Mouse (Mus musculus) kidney, postnatal 0 days (tissue): ENCODE measurements around the gene Chd1l. TPM values are rescaled to one million over a fixed set of nuclear protein-coding genes. Genes with fewer than 3 reads are reported as not detected.

Source experiments
- ATAC-seq: fragments of 200-750 bp; cut with Nextera tagmentation; replicated peaks from 2 replicates; pipeline ENCODE4 v1.8.0; 2017; ENCODE audit warnings: low read depth, moderate number of reproducible peaks, moderate TSS enrichment, moderate library complexity; ENCODE audit not compliant: low FRiP score
- DNase-seq: peaks from one replicate; pipeline ENCODE4 v3.0.0-alpha.2; 2016; ENCODE audit warnings: low spot score
- H3K27ac ChIP-seq: fragments of 300-500 bp; sonication (generic); 2 replicates; pipeline ENCODE4 v1.5.1; 2014; ENCODE audit warnings: mild to moderate bottlenecking
- H3K27me3 ChIP-seq: fragments of 300-500 bp; sonication (generic); 2 replicates; pipeline ENCODE4 v1.6.1; 2014; ENCODE audit warnings: low read length, mixed read lengths; ENCODE audit not compliant: insufficient read depth
- H3K36me3 ChIP-seq: fragments of 300-500 bp; sonication (generic); 2 replicates; pipeline ENCODE4 v1.6.1; 2014; ENCODE audit warnings: low read length, mixed read lengths; ENCODE audit not compliant: insufficient read depth
- H3K4me1 ChIP-seq: fragments of 300-500 bp; sonication (generic); replicated peaks from 2 replicates; pipeline ENCODE4 v1.6.1; 2014; ENCODE audit warnings: antibody characterized with exemption, low read length, mixed read lengths; ENCODE audit not compliant: insufficient read depth
- H3K4me2 ChIP-seq: fragments of 300-500 bp; sonication (generic); 2 replicates; pipeline ENCODE4 v1.6.1; 2014; ENCODE audit warnings: mild to moderate bottlenecking, low read length, moderate library complexity, mixed read lengths
- H3K4me3 ChIP-seq: fragments of 300-500 bp; sonication (generic); replicated peaks from 2 replicates; pipeline ENCODE4 v1.5.1; 2014; ENCODE audit warnings: low read depth, low read length
- H3K9ac ChIP-seq: fragments of 300-500 bp; sonication (generic); 2 replicates; pipeline ENCODE4 v1.6.1; 2014; ENCODE audit warnings: low read depth, low read length
- H3K9me3 ChIP-seq: fragments of 300-500 bp; sonication (generic); replicated peaks from 2 replicates; pipeline ENCODE4 v1.6.1; 2016; ENCODE audit warnings: low read length, inconsistent platforms, mixed read lengths
- CTCF ChIP-seq: IDR thresholded peaks from 2 replicates; pipeline ENCODE4 v1.5.1; 2016; ENCODE audit warnings: antibody characterized with exemption, low read depth, mild to moderate bottlenecking, moderate library complexity
- WGBS: fragments of 180-500 bp; shearing (Covaris S2); extraction: QIAGEN DNeasy Blood & Tissue Kit; methylation state at CpG from one replicate; pipeline ENCODE4 v1.1.7; 2014; 5-methylcytosine and 5-hydroxymethylcytosine counted together
- polyA plus RNA-seq: library from polyadenylated mRNA; unstranded; fragments of >200 nt; fragmentation: Nextera tagmentation; extraction: Ambion mirVana; gene quantifications from 2 replicates; pipeline ENCODE4 v1.2.1, GENCODE M21; 2015

The Chd1l gene
- polyA plus RNA-seq, 1 experiment from 2014 or later = 15.1 TPM

DNA sequence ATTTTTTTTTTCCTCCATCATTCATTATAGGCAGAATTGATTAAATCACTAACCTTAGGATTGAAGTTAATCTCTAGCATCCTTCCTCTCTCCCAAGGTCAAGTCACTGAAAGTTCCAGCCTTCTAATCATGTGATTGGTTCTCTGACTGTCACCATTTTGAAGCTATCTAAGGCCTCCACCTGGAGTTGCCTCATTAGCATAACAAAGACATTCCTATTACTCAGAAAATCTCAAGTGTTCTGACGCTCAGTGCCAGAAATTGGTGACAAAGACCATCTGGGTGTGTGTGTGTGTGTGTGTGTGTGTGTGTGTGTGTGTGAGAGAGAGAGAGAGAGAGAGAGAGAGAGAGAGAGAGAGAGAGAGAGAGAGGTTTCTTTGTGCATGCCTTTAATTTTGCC, 69.8 kb downstream of the Chd1l start:
- no peak for ATAC-seq
- no peak overlapping the region for H3K4me3 ChIP-seq
- DNase-seq = no peak
- no peaks in the 10 kb centered on the region for H3K9me3 ChIP-seq
- H3K27ac ChIP-seq = no peak overlapping the region
- TF ChIP-seq CTCF = no peak
- WGBS = 21% methylated on average over 1 of the region's 1 CpGs
- no peak overlapping the region for H3K4me2 ChIP-seq
- H3K27me3 ChIP-seq = no peaks in the 10 kb centered on the region
- no peaks in the 10 kb centered on the region for H3K36me3 ChIP-seq
- H3K9ac ChIP-seq = no peak overlapping the region
- H3K4me1 ChIP-seq = no peaks in the 10 kb centered on the region

DNA sequence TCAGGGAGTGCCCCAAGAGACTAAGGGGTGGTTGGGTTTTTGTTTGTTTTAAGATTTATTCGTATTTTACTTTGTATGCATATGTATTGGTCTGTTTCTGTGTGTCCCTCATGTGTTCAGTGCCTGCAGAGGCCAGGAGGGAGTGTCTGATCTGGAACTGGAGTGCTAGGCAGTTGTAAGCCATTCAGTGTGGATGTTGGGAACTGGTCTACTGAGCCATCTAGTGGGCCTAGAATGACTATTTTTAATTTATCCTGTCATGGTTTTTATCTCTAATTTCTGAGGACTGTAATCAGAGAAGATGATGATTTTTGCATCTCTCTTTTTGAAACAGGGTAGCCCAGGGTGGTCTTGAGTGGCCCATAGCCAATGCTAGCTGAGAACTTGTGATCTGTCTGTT, 71.4 kb downstream of the Chd1l start:
- Histone ChIP-seq H3K36me3 (no peaks in the 10 kb centered on the region), H3K4me3 (no peak overlapping the region), H3K27ac (no peak overlapping the region), H3K9me3 (no peaks in the 10 kb centered on the region), H3K27me3 (no peaks in the 10 kb centered on the region), H3K4me1 (no peaks in the 10 kb centered on the region), H3K4me2 (no peak overlapping the region), H3K9ac (no peak overlapping the region)
- TF ChIP-seq CTCF = peak; percentile 28; the same call in 1 of the 2 replicates
- ATAC-seq (no peak), DNase-seq (no peak)
- WGBS = 63% methylated on average over 1 of the region's 1 CpGs

DNA sequence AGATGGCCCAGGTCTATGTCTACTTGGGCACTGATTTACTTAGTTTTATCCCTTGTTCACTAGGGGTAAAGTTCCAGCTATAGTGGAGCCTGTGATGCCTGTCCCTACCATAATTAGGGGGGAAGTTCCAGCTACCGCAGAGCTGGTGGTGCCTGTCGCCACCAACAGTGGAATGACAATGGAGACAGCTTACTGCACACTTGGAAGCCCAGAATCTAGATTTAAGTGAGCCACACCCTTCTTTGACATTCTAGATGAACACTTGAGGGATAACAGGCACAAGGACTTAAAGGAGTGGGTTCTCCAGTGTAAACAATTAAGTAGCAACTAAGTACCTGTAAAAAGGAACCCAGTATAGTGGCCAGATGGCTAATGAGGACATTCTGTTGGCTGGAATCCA, 73.0 kb downstream of the Chd1l start:
- ATAC-seq (no peak), DNase-seq (no peak)
- Histone ChIP-seq H3K4me3 (no peak overlapping the region), H3K9ac (no peak overlapping the region), H3K27me3 (no peaks in the 10 kb centered on the region), H3K36me3 (no peaks in the 10 kb centered on the region), H3K4me2 (no peak overlapping the region), H3K4me1 (no peaks in the 10 kb centered on the region), H3K27ac (no peak overlapping the region), H3K9me3 (no peaks in the 10 kb centered on the region)
- WGBS = 93% methylated on average over 2 of the region's 2 CpGs
- no peak for TF ChIP-seq CTCF

DNA sequence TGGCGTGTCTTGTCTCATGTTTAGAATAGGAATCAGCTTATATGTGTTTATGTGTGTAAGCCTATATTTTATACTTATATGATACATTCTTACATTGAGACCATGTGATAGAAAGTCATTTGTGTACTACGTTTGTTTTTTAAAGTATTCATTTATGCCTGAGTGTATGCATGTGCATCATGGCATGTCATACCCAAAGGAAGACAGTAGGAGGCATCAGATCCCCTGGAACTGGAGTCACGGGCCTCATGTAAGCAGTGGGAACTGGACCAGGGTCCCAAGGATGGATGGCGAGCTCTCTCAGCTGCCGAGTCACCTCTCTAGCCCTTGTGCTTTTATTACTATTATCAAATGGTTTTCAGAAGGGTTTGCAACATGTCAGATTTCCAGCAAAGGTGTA, 74.3 kb downstream of the Chd1l start:
- Histone ChIP-seq H3K36me3 (no peaks in the 10 kb centered on the region), H3K9ac (no peak overlapping the region), H3K27ac (no peak overlapping the region), H3K4me1 (no peaks in the 10 kb centered on the region), H3K4me2 (no peak overlapping the region), H3K9me3 (no peaks in the 10 kb centered on the region), H3K27me3 (no peaks in the 10 kb centered on the region), H3K4me3 (no peak overlapping the region)
- 89% methylated on average over 5 of the region's 5 CpGs for WGBS
- DNase-seq = no peak
- ATAC-seq = no peak
- TF ChIP-seq CTCF = no peak

DNA sequence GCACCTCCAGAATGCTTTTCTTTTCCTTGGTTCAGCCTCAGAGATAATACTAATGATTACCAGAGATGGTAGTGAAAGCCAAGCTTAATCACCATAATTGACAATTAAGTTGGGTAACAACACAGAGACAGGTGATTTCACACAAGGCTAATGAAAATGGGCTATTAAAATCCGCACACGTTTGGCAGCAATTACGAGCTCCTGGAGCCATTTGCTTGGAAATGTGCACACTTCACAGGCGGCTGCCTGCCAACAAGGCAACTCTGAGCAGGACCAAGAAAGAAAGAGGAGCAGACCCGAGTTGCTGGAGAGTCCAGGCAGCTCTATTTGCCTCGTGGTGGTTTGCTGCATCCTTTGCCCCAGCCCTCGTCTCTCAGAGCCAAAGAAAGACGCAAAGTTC, 84.5 kb downstream of the Chd1l start:
- 51% methylated on average over 8 of the region's 8 CpGs for WGBS
- DNase-seq = no peak
- no peaks in the 10 kb centered on the region for H3K9me3 ChIP-seq

DNA sequence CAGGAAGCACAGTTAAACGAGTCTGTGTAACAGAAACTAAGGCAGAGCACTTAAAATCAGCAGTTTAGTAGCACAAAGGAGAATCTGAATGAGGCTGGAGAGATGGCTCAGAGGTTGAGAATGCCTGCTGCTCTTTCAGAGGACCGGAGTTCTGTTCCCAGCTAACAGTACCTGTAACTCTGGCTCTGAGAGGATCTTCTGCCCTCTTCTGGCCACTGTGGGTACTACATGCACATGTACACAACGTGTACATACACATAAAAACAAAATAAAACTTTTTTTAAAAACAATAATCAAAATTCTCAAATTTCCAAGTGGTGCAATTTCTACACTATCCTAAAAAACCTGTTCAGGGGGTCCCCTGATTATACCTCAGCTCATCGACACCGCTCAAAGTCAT, 85.2 kb downstream of the Chd1l start:
- Histone ChIP-seq H3K9ac (no peak overlapping the region), H3K9me3 (no peaks in the 10 kb centered on the region), H3K36me3 (no peaks in the 10 kb centered on the region), H3K4me2 (no peak overlapping the region), H3K27me3 (no peaks in the 10 kb centered on the region), H3K4me3 (no peak overlapping the region), H3K4me1 (no peaks in the 10 kb centered on the region), H3K27ac (no peak overlapping the region)
- TF ChIP-seq CTCF = peak; percentile 51; the same call in 1 of the 2 replicates
- no peak for DNase-seq
- ATAC-seq = no peak
- WGBS = 84% methylated on average over 5 of the region's 5 CpGs

More for the DNA sequence above, 84.5 kb downstream of the Chd1l start:
- TF ChIP-seq CTCF = no peak
- H3K27me3 ChIP-seq = no peaks in the 10 kb centered on the region
- H3K4me2 ChIP-seq = no peak overlapping the region
- H3K4me1 ChIP-seq = no peaks in the 10 kb centered on the region
- no peaks in the 10 kb centered on the region for H3K36me3 ChIP-seq
- no peak overlapping the region for H3K9ac ChIP-seq
- no peak overlapping the region for H3K4me3 ChIP-seq
- H3K27ac ChIP-seq = no peak overlapping the region
- ATAC-seq = no peak

DNA sequence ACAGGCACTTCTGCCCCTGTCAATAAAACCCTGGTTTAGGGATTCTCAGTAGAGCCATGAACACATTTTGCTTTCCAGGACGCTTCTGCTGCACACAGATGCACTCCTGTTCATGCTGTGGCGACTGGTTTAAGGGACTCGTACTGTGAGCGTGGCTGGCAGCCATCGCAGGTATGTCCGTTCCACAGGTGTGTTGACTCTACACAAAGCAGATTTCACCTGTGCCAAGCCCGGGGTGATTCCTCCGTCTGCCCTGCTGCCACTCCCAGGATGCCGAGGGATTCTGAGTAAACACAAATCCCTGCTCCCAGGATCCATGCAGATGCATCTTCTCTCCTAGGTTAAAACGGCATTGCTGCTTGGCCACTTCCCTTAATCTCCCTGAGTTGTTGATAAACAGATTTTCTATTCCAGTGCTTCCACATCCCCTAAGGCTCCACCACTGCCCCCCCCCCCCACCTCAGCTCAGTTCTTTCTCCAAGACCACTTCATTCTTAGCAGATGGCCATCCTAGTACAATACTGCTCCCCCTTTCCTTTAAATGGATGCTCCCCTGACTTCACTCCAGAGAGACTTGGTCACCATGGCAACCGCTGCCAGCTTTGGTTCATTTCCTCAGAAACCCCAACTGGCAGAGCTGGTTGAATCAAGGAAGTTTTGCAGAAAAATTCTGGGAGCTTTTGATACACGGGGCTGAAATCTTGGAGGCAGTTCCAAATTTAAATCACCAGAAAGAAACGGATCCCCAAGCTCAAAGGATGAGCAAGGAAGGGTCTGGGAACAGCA, 87.9 kb downstream of the Chd1l start:
- DNase-seq = no peak
- ATAC-seq = no peak
- Histone ChIP-seq H3K27me3 (no peaks in the 10 kb centered on the region), H3K4me1 (no peaks in the 10 kb centered on the region), H3K36me3 (no peaks in the 10 kb centered on the region), H3K9me3 (no peaks in the 10 kb centered on the region), H3K4me3 (no peak overlapping the region), H3K27ac (no peak overlapping the region), H3K9ac (no peak overlapping the region), H3K4me2 (no peak overlapping the region)
- no peak for TF ChIP-seq CTCF
- 70% methylated on average over 13 of the region's 13 CpGs for WGBS
